Mouse (Mus musculus): ENCODE data around the gene Ajm1. TPM values are rescaled to one million over a fixed set of nuclear protein-coding genes. Genes with fewer than 3 reads are reported as not detected.
"Not testable (repeated sequence)": the region's sequence is repeated elsewhere in the genome, so short reads cannot be mapped to it uniquely, and the experiment has no call there.

Ajm1 gene
- total and polyA plus RNA-seq, 2 experiments from 2014 or later: 22.1 to 30.9 TPM

DNA sequence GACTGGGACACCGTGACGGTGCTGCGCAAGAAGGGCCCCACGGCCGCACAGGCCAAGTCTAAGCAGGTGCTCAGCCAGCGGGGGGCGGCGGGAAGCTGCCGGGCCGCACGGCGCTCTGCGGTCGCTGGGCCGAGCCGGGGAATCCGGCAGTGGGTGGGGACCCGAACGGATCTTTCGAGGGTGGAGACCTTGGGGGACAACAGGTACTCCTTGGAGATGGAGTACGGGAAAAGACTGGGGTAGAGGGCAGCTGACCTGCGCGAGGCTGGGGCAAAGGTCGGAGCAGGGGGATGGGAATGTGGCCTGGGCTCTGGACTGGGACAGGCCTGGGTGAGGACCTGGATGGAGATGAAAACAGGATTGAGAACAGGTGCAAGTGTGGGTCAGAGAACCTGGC, 23.6 kb downstream of the Ajm1 start:
- Histone ChIP-seq H3K4me1 (ENCODE audit: insufficient read depth, low read length) (peaks cover 15% of the 10 kb centered on the region; the same call in 1 of the 2 replicates), H3K36me3 (ENCODE audit: insufficient read depth, low read length) (peaks cover 24% of the 10 kb centered on the region), H3K9me3 (ENCODE audit: low read length) (no peaks in the 10 kb centered on the region), H3K27me3 (ENCODE audit: insufficient read depth, low read length) (no peaks in the 10 kb centered on the region), H3K27ac (ENCODE audit: low read depth, low read length) (peak overlapping the region; percentile 74; the same call in 1 of the 2 replicates), H3K4me2 (ENCODE audit: low read depth, low read length, poor library complexity, severe bottlenecking) (peak overlapping the region; percentile 97), H3K4me3 (ENCODE audit: low read depth, low read length) (peak overlapping the region; percentile 97), H3K9ac (replicated peaks; ENCODE audit: low read length, poor library complexity, severe bottlenecking) (peak overlapping the region; percentile 97)
- 1% methylated on average over 24 of the region's 24 CpGs for WGBS
- DNase-seq (ENCODE audit: low spot score): no peak
- ATAC-seq (ENCODE audit: low FRiP score): peak; percentile 36; the same call in 1 of the 2 replicates
- TF ChIP-seq CTCF (IDR thresholded peaks at IDR 0.05): no peak

GRCm38 (mm10) chr2:25557221-25557963, 24.2 kb downstream of the Ajm1 start, which contains the start of gene Edf1:
Edf1 (plus strand) TSS chr2:25557847.
- ATAC-seq (ENCODE audit: low FRiP score): peak; percentile 97
- Histone ChIP-seq H3K9me3 (ENCODE audit: low read length) (no peaks in the 10 kb centered on the region), H3K27ac (ENCODE audit: low read depth, low read length) (peak within 1 kb of the TSS; percentile 74), H3K36me3 (ENCODE audit: insufficient read depth, low read length) (peaks cover 18% of the 10 kb centered on the region), H3K4me1 (ENCODE audit: insufficient read depth, low read length) (peaks cover 15% of the 10 kb centered on the region; the same call in 1 of the 2 replicates), H3K4me3 (ENCODE audit: low read depth, low read length) (peak within 1 kb of the TSS; percentile 97), H3K9ac (replicated peaks; ENCODE audit: low read length, poor library complexity, severe bottlenecking) (peak within 1 kb of the TSS; percentile 97), H3K4me2 (ENCODE audit: low read depth, low read length, poor library complexity, severe bottlenecking) (peak within 1 kb of the TSS; percentile 97), H3K27me3 (ENCODE audit: insufficient read depth, low read length) (no peaks in the 10 kb centered on the region)
- peak; percentile 96 for DNase-seq (ENCODE audit: low spot score)
- no peak for TF ChIP-seq CTCF (IDR thresholded peaks at IDR 0.05)
- under 1% methylated on average over 61 of the region's 61 CpGs for WGBS

DNA sequence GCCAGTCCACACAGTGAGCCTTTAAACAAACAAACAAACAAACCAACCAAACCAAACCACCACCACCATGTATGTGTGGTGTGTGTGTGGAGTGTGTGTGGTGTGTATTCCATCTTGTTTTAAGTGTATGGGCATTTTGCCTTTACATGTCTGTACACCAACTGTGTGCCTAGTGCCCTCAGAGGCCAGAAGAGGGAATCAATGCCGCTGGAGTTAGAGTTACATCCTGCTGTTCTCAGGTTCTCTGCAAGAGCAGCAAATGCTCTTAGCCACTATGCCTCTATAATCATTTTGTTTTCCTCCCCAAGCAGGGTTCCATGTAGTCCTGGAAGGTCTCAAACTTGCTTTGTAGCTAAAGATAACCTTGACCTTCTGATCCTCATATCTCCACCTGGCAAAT, 25.3 kb downstream of the Ajm1 start:
- TF ChIP-seq CTCF (IDR thresholded peaks at IDR 0.05): no peak
- no peak overlapping the region for H3K27ac ChIP-seq (ENCODE audit: low read depth, low read length)
- H3K9me3 ChIP-seq (ENCODE audit: low read length): no peaks in the 10 kb centered on the region
- DNase-seq (ENCODE audit: low spot score) (no peak), ATAC-seq (ENCODE audit: low FRiP score) (no peak)
- H3K4me1 ChIP-seq (ENCODE audit: insufficient read depth, low read length): peaks cover 15% of the 10 kb centered on the region; the same call in 1 of the 2 replicates
- H3K9ac ChIP-seq (replicated peaks; ENCODE audit: low read length, poor library complexity, severe bottlenecking): no peak overlapping the region
- 64% methylated on average over 1 of the region's 1 CpGs for WGBS
- H3K27me3 ChIP-seq (ENCODE audit: insufficient read depth, low read length): no peaks in the 10 kb centered on the region
- peaks cover 8% of the 10 kb centered on the region for H3K36me3 ChIP-seq (ENCODE audit: insufficient read depth, low read length)
- no peak overlapping the region for H3K4me3 ChIP-seq (ENCODE audit: low read depth, low read length)
- H3K4me2 ChIP-seq (ENCODE audit: low read depth, low read length, poor library complexity, severe bottlenecking): no peak overlapping the region

- not testable (repeated sequence) for H3K36me3 ChIP-seq (ENCODE audit: insufficient read depth, low read length); DNase-seq (ENCODE audit: low spot score); H3K4me3 ChIP-seq (ENCODE audit: low read depth, low read length); H3K9ac ChIP-seq (replicated peaks; ENCODE audit: low read length, poor library complexity, severe bottlenecking); H3K27me3 ChIP-seq (ENCODE audit: insufficient read depth, low read length); H3K27ac ChIP-seq (ENCODE audit: low read depth, low read length); H3K9me3 ChIP-seq (ENCODE audit: low read length); ATAC-seq (ENCODE audit: low FRiP score); H3K4me2 ChIP-seq (ENCODE audit: low read depth, low read length, poor library complexity, severe bottlenecking)
- TF ChIP-seq CTCF (IDR thresholded peaks at IDR 0.05): peak; percentile 21
- H3K4me1 ChIP-seq (ENCODE audit: insufficient read depth, low read length): peaks cover 15% of the 10 kb centered on the region; the same call in 1 of the 2 replicates
- WGBS: 52% methylated on average over 2 of the region's 2 CpGs
Observed at GRCm38 (mm10) chr2:25555479-25555878, 26.1 kb downstream of the Ajm1 start.

DNA sequence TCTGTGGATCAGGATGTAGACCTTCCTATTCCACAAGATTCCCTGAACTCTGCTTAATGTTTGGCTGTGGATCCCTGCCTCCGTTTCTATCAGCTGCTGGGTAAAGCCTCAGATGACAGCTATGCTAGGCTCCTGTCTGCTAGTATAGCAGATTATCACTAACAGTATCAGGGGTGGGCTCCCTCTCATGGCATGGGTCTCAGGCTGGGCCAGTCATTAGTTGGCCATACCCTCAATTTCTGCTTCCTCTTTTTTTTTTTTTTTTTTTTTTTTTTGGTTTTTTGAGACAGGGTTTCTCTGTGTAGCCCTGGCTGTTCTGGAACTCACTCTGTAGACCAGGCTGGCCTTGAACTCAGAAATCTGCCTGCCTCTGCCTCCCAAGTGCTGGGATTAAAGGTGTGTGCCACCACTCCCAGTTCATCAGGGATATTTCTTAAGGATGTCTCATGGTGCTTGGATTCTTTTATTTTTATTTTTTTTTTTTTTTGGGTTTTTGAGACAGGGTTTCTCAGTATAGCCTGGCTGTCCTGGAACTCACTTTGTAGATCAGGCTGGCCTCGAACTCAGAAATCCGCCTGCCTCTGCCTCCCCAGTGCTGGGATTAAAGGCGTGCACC, 28.3 kb downstream of the Ajm1 start:
- H3K27me3 ChIP-seq (ENCODE audit: insufficient read depth, low read length); H3K36me3 ChIP-seq (ENCODE audit: insufficient read depth, low read length); H3K4me3 ChIP-seq (ENCODE audit: low read depth, low read length); H3K4me2 ChIP-seq (ENCODE audit: low read depth, low read length, poor library complexity, severe bottlenecking); H3K9me3 ChIP-seq (ENCODE audit: low read length); H3K9ac ChIP-seq (replicated peaks; ENCODE audit: low read length, poor library complexity, severe bottlenecking); ATAC-seq (ENCODE audit: low FRiP score); H3K4me1 ChIP-seq (ENCODE audit: insufficient read depth, low read length); DNase-seq (ENCODE audit: low spot score); H3K27ac ChIP-seq (ENCODE audit: low read depth, low read length): not testable (repeated sequence)
- 91% methylated on average over 4 of the region's 4 CpGs for WGBS

DNA sequence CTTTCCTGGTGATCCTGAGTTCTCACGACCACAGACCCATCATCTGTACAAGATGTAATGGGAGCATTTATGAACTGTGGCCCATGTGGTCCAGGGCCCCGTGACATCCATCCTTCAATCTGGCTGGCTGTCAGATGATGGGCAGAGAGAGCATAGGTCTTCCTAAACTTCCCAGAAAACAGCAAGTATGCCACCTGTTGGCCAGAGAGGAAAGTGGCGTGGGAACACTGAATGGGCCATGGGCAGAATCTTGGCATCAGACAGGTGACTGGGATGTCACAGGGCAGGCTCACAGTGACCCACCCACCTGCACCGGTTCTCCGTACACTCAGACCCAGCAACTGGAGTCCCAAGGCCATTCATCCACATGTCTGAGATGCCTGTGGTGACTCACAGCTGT, 30.4 kb downstream of the Ajm1 start:
- 33% methylated on average over 5 of the region's 5 CpGs for WGBS
- TF ChIP-seq CTCF (IDR thresholded peaks at IDR 0.05): peak; percentile 79
- Histone ChIP-seq H3K27me3 (ENCODE audit: insufficient read depth, low read length) (no peaks in the 10 kb centered on the region), H3K4me3 (ENCODE audit: low read depth, low read length) (no peak overlapping the region), H3K36me3 (ENCODE audit: insufficient read depth, low read length) (no peaks in the 10 kb centered on the region), H3K9me3 (ENCODE audit: low read length) (no peaks in the 10 kb centered on the region), H3K9ac (replicated peaks; ENCODE audit: low read length, poor library complexity, severe bottlenecking) (no peak overlapping the region), H3K4me2 (ENCODE audit: low read depth, low read length, poor library complexity, severe bottlenecking) (no peak overlapping the region), H3K4me1 (ENCODE audit: insufficient read depth, low read length) (peaks cover 2% of the 10 kb centered on the region; the same call in 1 of the 2 replicates), H3K27ac (ENCODE audit: low read depth, low read length) (no peak overlapping the region)
- peak; percentile 57 for DNase-seq (ENCODE audit: low spot score)
- ATAC-seq (ENCODE audit: low FRiP score): no peak

All from midbrain, postnatal 0 days (tissue).